Mouse (Mus musculus) E14TG2a.4 (cell line): ENCODE results near the gene Cpb2.

Source experiments
- CTCF ChIP-seq: conservative IDR thresholded peaks from 2 replicates; pipeline ENCODE4 v1.5.1; 2014; ENCODE audit warnings: low read length
- NANOG ChIP-seq: IDR thresholded peaks from 2 replicates; pipeline ENCODE4 v1.6.1; 2014; ENCODE audit warnings: borderline replicate concordance, low read length, mixed read lengths
- POU5F1 ChIP-seq: IDR thresholded peaks from 2 replicates; pipeline ENCODE4 v1.6.1; 2014; ENCODE audit warnings: low read length, borderline replicate concordance

DNA sequence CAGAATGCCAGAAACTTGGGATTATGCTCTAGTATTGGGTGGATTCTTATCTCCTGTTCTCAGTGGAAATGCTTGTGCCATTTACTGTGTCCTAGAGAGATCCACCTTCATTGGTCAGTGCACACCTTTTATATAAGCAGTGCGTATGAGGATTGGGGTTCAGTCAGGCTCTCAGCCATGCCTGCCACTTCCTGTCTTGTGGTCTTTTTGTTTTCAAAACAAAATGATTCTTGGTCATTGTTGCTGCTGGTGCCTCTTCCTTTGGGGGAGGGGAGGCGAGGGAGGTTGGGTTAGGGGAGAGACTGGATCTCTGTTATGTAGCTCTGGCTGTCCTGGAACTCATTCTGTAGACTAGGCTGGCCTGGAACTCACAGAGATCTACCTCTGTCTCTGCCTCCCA lies 76.6 kb downstream of the Cpb2 start:
- TF ChIP-seq CTCF, result no peak
- no peak for TF ChIP-seq POU5F1
- no peak for TF ChIP-seq NANOG
